Mouse (Mus musculus) hindbrain, embryonic 12.5 days (tissue): ENCODE measurements around the gene Lama2. TPM values are rescaled to one million over a fixed set of nuclear protein-coding genes. Genes with fewer than 3 reads are reported as not detected.
A peak's percentile ranks its signal among the peaks of the same experiment; 100 is the strongest.

Source experiments
- ATAC-seq: fragments of 200-750 bp; cut with Nextera tagmentation; 2 replicates; pipeline ENCODE4 v1.8.0; 2017; ENCODE audit warnings: moderate TSS enrichment; ENCODE audit not compliant: low FRiP score
- H3K27ac ChIP-seq: fragments of 300-500 bp; sonication (generic); 2 replicates; pipeline ENCODE4 v1.5.1; 2016; ENCODE audit warnings: mild to moderate bottlenecking
- H3K27me3 ChIP-seq: fragments of 300-500 bp; sonication (generic); 2 replicates; pipeline ENCODE4 v1.6.1; 2016; ENCODE audit warnings: mild to moderate bottlenecking
- H3K36me3 ChIP-seq: fragments of 300-500 bp; sonication (generic); 2 replicates; pipeline ENCODE4 v1.6.1; 2016; ENCODE audit warnings: mild to moderate bottlenecking
- H3K4me1 ChIP-seq: fragments of 300-500 bp; sonication (generic); 2 replicates; pipeline ENCODE4 v1.6.1; 2016
- H3K4me2 ChIP-seq: fragments of 300-500 bp; sonication (generic); replicated peaks from 2 replicates; pipeline ENCODE4 v1.6.1; 2016; ENCODE audit warnings: mild to moderate bottlenecking
- H3K4me3 ChIP-seq: fragments of 300-500 bp; sonication (generic); 2 replicates; pipeline ENCODE4 v1.5.1; 2016; ENCODE audit warnings: mild to moderate bottlenecking
- H3K9ac ChIP-seq: fragments of 300-500 bp; sonication (generic); 2 replicates; pipeline ENCODE4 v1.6.1; 2016; ENCODE audit warnings: mild to moderate bottlenecking, moderate library complexity
- H3K9me3 ChIP-seq: fragments of 300-500 bp; sonication (generic); replicated peaks from 2 replicates; pipeline ENCODE4 v1.6.1; 2016; ENCODE audit warnings: mild to moderate bottlenecking
- WGBS: fragments of 180-500 bp; shearing (Covaris S2); methylation state at CpG from one replicate; pipeline ENCODE4 v1.1.7; 2016; 5-methylcytosine and 5-hydroxymethylcytosine counted together
- polyA plus RNA-seq: library from polyadenylated mRNA; unstranded; fragments of >200 nt; fragmentation: Nextera tagmentation; extraction: Ambion mirVana; gene quantifications from 2 replicates; pipeline ENCODE4 v1.2.1, GENCODE M21; 2016

The Lama2 gene
- 13.5 and 16.2 TPM in 2 replicates for polyA plus RNA-seq

- H3K9ac ChIP-seq: no peak within 1 kb of the TSS
- H3K27me3 ChIP-seq: no peaks in the 10 kb centered on the region
- no peaks in the 10 kb centered on the region for H3K9me3 ChIP-seq
- no peak within 1 kb of the TSS for H3K4me2 ChIP-seq
- 95% methylated on average over 3 of the region's 3 CpGs for WGBS
- H3K4me1 ChIP-seq: peaks cover 3% of the 10 kb centered on the region
- H3K4me3 ChIP-seq: no peak within 1 kb of the TSS
- no peak within 1 kb of the TSS for H3K27ac ChIP-seq
- H3K36me3 ChIP-seq: no peaks in the 10 kb centered on the region
- ATAC-seq: no peak
Measured at GRCm38 (mm10) chr10:27619658-27620057, at the start of gene Lama2. Gene Lama2 (minus strand): TSS chr10:27619758.

GRCm38 (mm10) chr10:27664391-27664790, 44.8 kb upstream of the Lama2 start:
- Histone ChIP-seq H3K9ac (no peak overlapping the region), H3K27ac (no peak overlapping the region), H3K4me2 (no peak overlapping the region), H3K27me3 (no peaks in the 10 kb centered on the region), H3K9me3 (no peaks in the 10 kb centered on the region), H3K4me1 (no peaks in the 10 kb centered on the region), H3K36me3 (no peaks in the 10 kb centered on the region), H3K4me3 (no peak overlapping the region)
- WGBS: 70% methylated on average over 1 of the region's 1 CpGs
- ATAC-seq: no peak

- Histone ChIP-seq H3K4me3 (no peak overlapping the region), H3K4me2 (no peak overlapping the region), H3K36me3 (no peaks in the 10 kb centered on the region), H3K27me3 (no peaks in the 10 kb centered on the region), H3K27ac (no peak overlapping the region), H3K9ac (no peak overlapping the region), H3K9me3 (no peaks in the 10 kb centered on the region), H3K4me1 (no peaks in the 10 kb centered on the region)
- ATAC-seq: no peak
- 88% methylated on average over 1 of the region's 1 CpGs for WGBS
Measured at GRCm38 (mm10) chr10:27663396-27663795, 43.8 kb upstream of the Lama2 start.

- Histone ChIP-seq H3K4me1 (0 out of 2 replicates have a peak, but pooled peaks cover 5% of the 10 kb centered on the region), H3K4me3 (no peak overlapping the region), H3K4me2 (no peak overlapping the region), H3K27ac (no peak overlapping the region), H3K9me3 (no peaks in the 10 kb centered on the region), H3K9ac (no peak overlapping the region), H3K36me3 (no peaks in the 10 kb centered on the region), H3K27me3 (no peaks in the 10 kb centered on the region)
- no peak for ATAC-seq
- 89% methylated on average over 4 of the region's 4 CpGs for WGBS
Measured at GRCm38 (mm10) chr10:27654164-27654563, 34.6 kb upstream of the Lama2 start.

GRCm38 (mm10) chr10:27652694-27653335, 33.3 kb upstream of the Lama2 start:
- Histone ChIP-seq H3K27me3 (no peaks in the 10 kb centered on the region), H3K4me1 (0 out of 2 replicates have a peak, but pooled peaks cover 5% of the 10 kb centered on the region), H3K36me3 (no peaks in the 10 kb centered on the region), H3K27ac (no peak overlapping the region), H3K4me3 (no peak overlapping the region), H3K9me3 (no peaks in the 10 kb centered on the region), H3K9ac (no peak overlapping the region), H3K4me2 (no peak overlapping the region)
- ATAC-seq: peak; percentile 59; the same call in 1 of the 2 replicates
- WGBS: 47% methylated on average over 8 of the region's 8 CpGs

GRCm38 (mm10) chr10:27635721-27636120, 16.2 kb upstream of the Lama2 start:
- H3K4me1 ChIP-seq: no peaks in the 10 kb centered on the region
- H3K9ac ChIP-seq: no peak overlapping the region
- no peaks in the 10 kb centered on the region for H3K9me3 ChIP-seq
- no peaks in the 10 kb centered on the region for H3K27me3 ChIP-seq
- H3K36me3 ChIP-seq: no peaks in the 10 kb centered on the region
- no peak overlapping the region for H3K4me2 ChIP-seq
- 71% methylated on average over 2 of the region's 2 CpGs for WGBS
- H3K27ac ChIP-seq: no peak overlapping the region
- ATAC-seq: no peak
- no peak overlapping the region for H3K4me3 ChIP-seq

GRCm38 (mm10) chr10:27631002-27631401, 11.4 kb upstream of the Lama2 start:
- Histone ChIP-seq H3K4me1 (no peaks in the 10 kb centered on the region), H3K27me3 (no peaks in the 10 kb centered on the region), H3K9ac (no peak overlapping the region), H3K27ac (no peak overlapping the region), H3K4me2 (no peak overlapping the region), H3K4me3 (no peak overlapping the region), H3K9me3 (no peaks in the 10 kb centered on the region), H3K36me3 (no peaks in the 10 kb centered on the region)
- no peak for ATAC-seq
- 85% methylated on average over 4 of the region's 4 CpGs for WGBS

- whole genome bisulfite sequencing: 79% methylated on average over 9 of the region's 9 CpGs
- Histone ChIP-seq H3K27me3 (no peaks in the 10 kb centered on the region), H3K4me2 (no peak overlapping the region), H3K9ac (no peak overlapping the region), H3K4me1 (no peaks in the 10 kb centered on the region), H3K36me3 (no peaks in the 10 kb centered on the region), H3K4me3 (no peak overlapping the region), H3K27ac (no peak overlapping the region), H3K9me3 (no peaks in the 10 kb centered on the region)
- ATAC-seq: no peak
Measured at GRCm38 (mm10) chr10:27621697-27622449, 2.3 kb upstream of the Lama2 start.

GRCm38 (mm10) chr10:27617522-27618020, 2.0 kb downstream of the Lama2 start:
- Histone ChIP-seq H3K9me3 (no peaks in the 10 kb centered on the region), H3K4me3 (no peak overlapping the region), H3K4me1 (peaks cover 3% of the 10 kb centered on the region), H3K4me2 (no peak overlapping the region), H3K36me3 (no peaks in the 10 kb centered on the region), H3K27ac (no peak overlapping the region), H3K9ac (no peak overlapping the region), H3K27me3 (no peaks in the 10 kb centered on the region)
- WGBS: 81% methylated on average over 4 of the region's 4 CpGs
- no peak for ATAC-seq

- H3K27ac ChIP-seq: 0 out of 2 replicates have a peak overlapping the region, but pooled peaks have one; percentile 7
- H3K4me3 ChIP-seq: peak overlapping the region; percentile 32
- H3K36me3 ChIP-seq: no peaks in the 10 kb centered on the region
- peak overlapping the region; percentile 53 for H3K4me2 ChIP-seq
- H3K9me3 ChIP-seq: no peaks in the 10 kb centered on the region
- WGBS: 17% methylated on average over 18 of the region's 18 CpGs
- ATAC-seq: peak; percentile 63
- H3K9ac ChIP-seq: peak overlapping the region; percentile 29; the same call in 1 of the 2 replicates
- peaks cover 3% of the 10 kb centered on the region for H3K4me1 ChIP-seq
- H3K27me3 ChIP-seq: no peaks in the 10 kb centered on the region
Measured at GRCm38 (mm10) chr10:27616641-27617415, 2.7 kb downstream of the Lama2 start.

- H3K4me3 ChIP-seq: no peak overlapping the region
- no peak for ATAC-seq
- 90% methylated on average over 3 of the region's 3 CpGs for WGBS
- no peak overlapping the region for H3K9ac ChIP-seq
- H3K36me3 ChIP-seq: no peaks in the 10 kb centered on the region
- H3K4me1 ChIP-seq: no peaks in the 10 kb centered on the region
- H3K4me2 ChIP-seq: no peak overlapping the region
- no peaks in the 10 kb centered on the region for H3K27me3 ChIP-seq
- H3K9me3 ChIP-seq: no peaks in the 10 kb centered on the region
- H3K27ac ChIP-seq: no peak overlapping the region
Measured at GRCm38 (mm10) chr10:27595675-27596074, 23.9 kb downstream of the Lama2 start.

- Histone ChIP-seq H3K27me3 (no peaks in the 10 kb centered on the region), H3K4me3 (no peak overlapping the region), H3K27ac (no peak overlapping the region), H3K9me3 (no peaks in the 10 kb centered on the region), H3K4me1 (no peaks in the 10 kb centered on the region), H3K9ac (no peak overlapping the region), H3K4me2 (no peak overlapping the region), H3K36me3 (no peaks in the 10 kb centered on the region)
- ATAC-seq: no peak
- 83% methylated on average over 2 of the region's 2 CpGs for WGBS
Measured at GRCm38 (mm10) chr10:27533217-27533616, 86.3 kb downstream of the Lama2 start.
